Mouse (Mus musculus): ENCODE results near the gene Rrp1b.
"Not testable (repeated sequence)": the region's sequence is repeated elsewhere in the genome, so short reads cannot be mapped to it uniquely, and the experiment has no call there.

Gene Rrp1b

GRCm38 (mm10) chr17:32091032-32091363 lies 55.1 kb downstream of the Rrp1b start:
- DNase-seq (ENCODE audit: low spot score), result no peak

GRCm38 (mm10) chr17:32091364-32092240 lies 55.7 kb downstream of the Rrp1b start:
- DNase-seq (ENCODE audit: low spot score), result peak; percentile 71

- DNase-seq (ENCODE audit: low spot score), result no peak
Observed at GRCm38 (mm10) chr17:32092241-32092619, 56.3 kb downstream of the Rrp1b start.

- DNase-seq (ENCODE audit: low spot score), result no peak
Observed at GRCm38 (mm10) chr17:32092895-32093294, 57.0 kb downstream of the Rrp1b start.

GRCm38 (mm10) chr17:32097676-32098075 lies 61.8 kb downstream of the Rrp1b start:
- no peak for DNase-seq (ENCODE audit: low spot score)

- not testable (repeated sequence) for DNase-seq (ENCODE audit: low spot score)
Observed at GRCm38 (mm10) chr17:32098905-32099304, 63.0 kb downstream of the Rrp1b start.

- DNase-seq (ENCODE audit: low spot score), result no peak
Observed at GRCm38 (mm10) chr17:32099574-32099942, 63.7 kb downstream of the Rrp1b start.

GRCm38 (mm10) chr17:32099943-32100586 lies 64.2 kb downstream of the Rrp1b start:
- no peak for DNase-seq (ENCODE audit: low spot score)

- DNase-seq (ENCODE audit: low spot score), result no peak
Observed at GRCm38 (mm10) chr17:32103054-32103453, 67.2 kb downstream of the Rrp1b start.

- DNase-seq (ENCODE audit: low spot score), result no peak
Observed at GRCm38 (mm10) chr17:32106358-32106757, 70.5 kb downstream of the Rrp1b start.

- no peak for DNase-seq (ENCODE audit: low spot score)
Observed at GRCm38 (mm10) chr17:32107877-32108276, 72.0 kb downstream of the Rrp1b start.

GRCm38 (mm10) chr17:32108320-32109011 lies 72.6 kb downstream of the Rrp1b start:
- not testable (repeated sequence) for DNase-seq (ENCODE audit: low spot score)

- DNase-seq (ENCODE audit: low spot score), result no peak
Observed at GRCm38 (mm10) chr17:32109201-32109940, 73.5 kb downstream of the Rrp1b start.

- no peak for DNase-seq (ENCODE audit: low spot score)
Observed at GRCm38 (mm10) chr17:32110424-32110823, 74.5 kb downstream of the Rrp1b start.

GRCm38 (mm10) chr17:32110980-32111780 lies 75.3 kb downstream of the Rrp1b start:
- no peak for DNase-seq (ENCODE audit: low spot score)
